Mouse (Mus musculus) urinary bladder, adult 18-20 months (tissue): ENCODE results near the gene Arhgap31.

Experiments used
- DNase-seq, 2 experiments: peaks; one replicate each; pipeline ENCODE4 v3.0.0; 2022; ENCODE audit warnings: low spot score in 2 of 2, mixed read lengths in 2 of 2

The Arhgap31 gene

GRCm38 (mm10) chr16:38606509-38606908 is 106.6 kb downstream of the Arhgap31 start:
- no peak for DNase-seq

GRCm38 (mm10) chr16:38602989-38603804 is 109.9 kb downstream of the Arhgap31 start:
- DNase-seq = no peak

GRCm38 (mm10) chr16:38598986-38599680 is 113.9 kb downstream of the Arhgap31 start:
- no peak for DNase-seq

- DNase-seq = no peak
Measured at GRCm38 (mm10) chr16:38596651-38597050, 116.4 kb downstream of the Arhgap31 start.

- no peak for DNase-seq
Measured at GRCm38 (mm10) chr16:38596099-38596498, 117.0 kb downstream of the Arhgap31 start.

DNA sequence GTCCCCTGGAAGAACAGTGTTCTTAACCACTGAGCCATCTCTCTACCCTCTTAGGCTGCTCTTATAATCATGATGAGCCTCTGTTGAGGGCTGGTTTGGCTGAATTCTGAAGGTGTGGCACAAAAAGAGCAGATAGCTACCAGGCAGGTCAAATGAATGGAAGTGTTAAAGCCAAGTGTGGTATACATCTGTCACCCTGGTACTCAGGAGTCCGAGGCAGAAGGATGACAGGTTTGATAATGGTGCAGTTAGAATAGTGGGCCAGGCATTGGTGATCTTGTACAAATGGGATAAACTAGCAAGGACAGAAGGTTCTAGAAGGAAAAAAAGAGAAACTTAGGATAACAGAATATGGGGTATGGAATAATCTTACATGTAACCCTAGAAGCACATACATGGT is 118.6 kb downstream of the Arhgap31 start:
- DNase-seq = no peak

DNA sequence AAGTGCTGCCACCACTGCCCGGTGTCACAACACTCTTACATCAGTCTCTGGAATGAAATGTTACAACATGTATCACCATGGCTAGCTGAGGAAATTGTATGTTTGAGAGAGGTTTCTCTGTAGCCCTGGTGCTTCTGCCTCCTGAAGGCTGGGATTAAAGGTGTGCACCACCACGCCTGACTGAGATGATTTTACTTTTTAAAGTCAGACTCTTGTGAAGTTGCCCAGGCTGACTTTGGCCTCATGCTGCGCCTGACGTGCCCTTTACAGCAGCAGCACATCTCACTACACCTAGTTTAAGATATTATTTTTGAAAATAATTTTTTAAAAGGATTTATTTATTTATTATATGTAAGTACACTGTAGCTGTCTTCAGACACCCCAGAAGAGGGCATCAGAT is 120.1 kb downstream of the Arhgap31 start:
- DNase-seq = no peak

GRCm38 (mm10) chr16:38592026-38592678 is 120.9 kb downstream of the Arhgap31 start:
- no peak for DNase-seq

DNA sequence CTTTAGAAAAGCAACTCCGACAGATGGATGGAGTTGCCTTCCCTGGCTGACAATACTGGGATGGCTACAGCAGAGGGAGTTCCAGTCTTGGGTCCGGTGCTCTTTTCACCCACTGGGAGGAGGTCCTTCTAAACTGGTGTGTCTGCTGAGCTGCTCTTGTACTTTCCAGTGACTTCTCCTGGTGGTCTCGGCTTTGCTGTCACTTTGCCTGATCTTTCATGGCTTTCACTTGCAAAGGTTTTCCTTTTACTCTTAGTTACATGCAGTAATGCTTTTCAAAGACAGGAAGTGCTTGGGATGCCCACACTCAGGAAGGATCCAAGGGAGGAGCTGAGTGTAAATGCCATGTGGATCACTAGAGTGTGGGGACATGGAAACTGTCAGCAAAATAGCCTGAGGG is 121.6 kb downstream of the Arhgap31 start:
- DNase-seq = no peak

GRCm38 (mm10) chr16:38587572-38587971 is 125.5 kb downstream of the Arhgap31 start:
- DNase-seq = no peak

DNA sequence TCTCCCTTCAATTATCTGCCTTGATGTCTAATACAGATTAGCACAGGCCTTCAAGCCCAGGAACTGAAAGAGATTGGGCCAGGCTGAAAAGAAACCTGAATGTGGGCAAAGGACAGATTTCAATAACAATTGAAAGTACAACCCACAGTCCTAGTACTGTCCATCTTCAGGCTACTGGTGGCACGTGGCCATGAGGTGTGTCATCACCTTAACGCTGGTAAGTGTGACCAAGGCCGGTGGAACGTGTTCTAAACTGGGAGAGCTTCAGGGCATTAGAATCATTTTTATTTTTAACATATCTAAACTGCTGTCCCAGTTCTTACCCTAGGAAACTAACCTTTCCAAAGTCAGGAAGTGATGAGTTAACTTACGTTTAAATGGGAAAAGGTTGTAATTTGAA is 125.9 kb downstream of the Arhgap31 start:
- no peak for DNase-seq

DNA sequence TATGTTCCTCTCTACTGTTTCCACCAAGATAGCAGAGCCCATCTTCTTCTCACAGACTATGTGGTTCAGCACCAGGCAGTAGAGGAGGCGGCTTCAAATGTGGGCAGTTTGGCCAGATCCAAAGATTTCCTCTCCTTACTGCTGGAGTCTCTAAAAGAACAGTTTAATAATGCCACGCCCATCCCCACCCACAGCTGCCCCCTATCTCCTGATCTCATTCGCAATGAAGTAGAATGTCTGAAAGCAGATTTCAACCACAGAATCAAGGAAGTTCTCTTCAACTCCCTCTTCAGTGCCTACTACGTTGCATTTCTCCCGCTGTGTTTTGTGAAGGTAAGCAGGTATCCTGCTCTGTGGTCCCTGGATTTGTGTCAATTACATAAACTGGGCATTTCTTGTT is 127.9 kb downstream of the Arhgap31 start:
- no peak for DNase-seq

GRCm38 (mm10) chr16:38584761-38585160 is 128.3 kb downstream of the Arhgap31 start:
- no peak for DNase-seq

- no peak for DNase-seq
Measured at GRCm38 (mm10) chr16:38571481-38571880, 141.6 kb downstream of the Arhgap31 start.

DNA sequence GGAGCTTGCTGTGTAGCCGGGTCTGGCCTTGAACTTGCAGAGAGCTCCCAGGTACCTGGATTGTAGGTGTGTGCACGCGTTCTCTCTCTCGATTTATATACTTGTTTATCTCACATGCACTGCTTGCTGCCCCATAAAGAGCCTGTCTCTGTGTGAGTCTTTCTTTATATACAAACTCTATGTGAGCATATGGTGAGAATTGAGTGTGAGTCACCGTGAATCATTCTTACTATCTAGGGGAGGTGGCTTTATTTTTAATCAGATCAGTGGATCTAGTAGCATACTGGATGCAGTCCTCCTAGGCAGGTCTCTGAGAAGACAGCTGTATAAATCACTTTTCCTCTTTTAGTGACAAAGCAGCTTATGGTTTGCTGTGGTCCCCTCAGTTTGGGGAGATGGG is 144.9 kb downstream of the Arhgap31 start:
- no peak for DNase-seq

- no peak for DNase-seq
Measured at GRCm38 (mm10) chr16:38563516-38563915, 149.6 kb downstream of the Arhgap31 start.

DNA sequence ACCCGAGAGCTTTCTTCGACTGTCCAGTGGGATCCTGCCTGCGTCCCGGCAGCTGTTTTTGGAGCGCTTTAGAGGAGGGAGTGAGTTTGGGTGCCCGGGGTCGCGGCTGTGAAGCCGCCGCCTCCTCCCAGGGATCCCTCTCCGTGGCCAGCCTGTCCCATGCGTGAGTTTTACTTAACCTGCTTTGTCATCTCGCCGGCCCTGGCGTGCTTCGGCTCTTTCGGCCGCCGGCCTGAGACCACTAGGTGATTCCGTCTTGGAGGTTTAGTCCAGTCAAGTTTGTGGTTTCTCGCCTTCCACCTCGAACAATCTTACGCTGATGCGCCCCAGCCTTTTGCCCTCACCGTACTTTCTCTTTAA is 150.1 kb downstream of the Arhgap31 start:
- no peak for DNase-seq

GRCm38 (mm10) chr16:38562131-38562967 is 150.7 kb downstream of the Arhgap31 start:
- DNase-seq = peak; percentile 90

- DNase-seq = no peak
Measured at GRCm38 (mm10) chr16:38558221-38558748, 154.8 kb downstream of the Arhgap31 start, which contains the start of gene Tmem39a. Gene Tmem39a (plus strand): TSS chr16:38558698.

GRCm38 (mm10) chr16:38555988-38556387 is 157.1 kb downstream of the Arhgap31 start:
- no peak for DNase-seq
